Mouse (Mus musculus) megakaryocyte, embryonic 14.5 days (primary cell): ENCODE data around the gene Grin2a.

ENCODE experiments used
- FLI1 ChIP-seq: IDR thresholded peaks from 2 replicates; pipeline ENCODE4 v1.6.1; 2012; ENCODE audit warnings: low read length, inconsistent platforms, mixed read lengths
- GATA1 ChIP-seq: IDR thresholded peaks from 3 replicates; pipeline ENCODE4 v1.6.1; 2012; ENCODE audit warnings: mixed read lengths, low read length, inconsistent platforms, borderline replicate concordance

DNA sequence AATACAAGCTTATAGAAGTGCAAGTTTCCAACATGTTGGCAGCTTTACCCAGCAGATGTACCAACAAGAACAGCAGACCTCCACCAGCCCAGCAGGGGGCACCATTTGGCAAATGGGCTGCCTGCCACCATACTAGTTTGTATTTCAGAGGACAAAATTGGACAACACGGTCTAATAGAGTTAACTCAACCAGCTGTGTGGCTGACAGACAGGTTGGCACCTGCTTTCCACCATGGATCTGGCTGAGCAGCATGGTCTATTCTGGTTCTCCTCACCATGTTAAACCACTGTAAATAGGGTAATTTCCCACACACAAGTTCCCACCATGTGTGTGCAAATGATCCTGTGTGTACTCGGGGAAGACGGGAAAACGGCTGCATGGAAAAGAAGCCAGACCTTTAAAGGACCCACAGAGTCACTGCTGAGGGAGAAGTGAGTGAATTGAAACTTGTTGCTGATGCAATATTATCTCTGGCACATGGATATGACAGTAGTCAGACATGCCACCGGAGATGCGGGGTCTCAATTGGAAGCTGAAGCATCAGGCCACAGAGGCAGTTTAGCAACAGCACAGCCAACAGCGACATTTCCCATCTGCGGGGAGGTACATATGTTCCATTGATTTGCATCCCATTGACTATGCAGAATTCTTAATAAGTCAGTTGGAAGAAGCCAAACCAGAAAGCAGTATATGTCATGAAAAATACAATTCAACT lies 259.8 kb downstream of the Grin2a start:
- TF ChIP-seq GATA1 (no peak), FLI1 (no peak)
